Mouse (Mus musculus): Measurements from ENCODE around the gene Chrm1. TPM values are rescaled to one million over a fixed set of nuclear protein-coding genes. Genes with fewer than 3 reads are reported as not detected.

Gene Chrm1
- polyA plus RNA-seq, 1 experiment from 2014 or later, result 0.10 TPM

- Histone ChIP-seq H3K9me3 (replicated peaks) (no peaks in the 10 kb centered on the region), H3K36me3 (no peaks in the 10 kb centered on the region), H3K27ac (no peak overlapping the region), H3K4me3 (no peak overlapping the region), H3K27me3 (ENCODE audit: low read depth, poor library complexity, severe bottlenecking) (no peaks in the 10 kb centered on the region), H3K4me1 (no peaks in the 10 kb centered on the region)
- DNase-seq (ENCODE audit: low spot score), result no peak
- WGBS, result 81% methylated on average over 9 of the region's 9 CpGs
Observed at GRCm38 (mm10) chr19:8699652-8700051, 36.1 kb downstream of the Chrm1 start.

- Histone ChIP-seq H3K27ac (no peak overlapping the region), H3K36me3 (peaks cover 15% of the 10 kb centered on the region), H3K4me3 (no peak overlapping the region), H3K27me3 (ENCODE audit: low read depth, poor library complexity, severe bottlenecking) (no peaks in the 10 kb centered on the region), H3K4me1 (no peaks in the 10 kb centered on the region), H3K9me3 (replicated peaks) (no peaks in the 10 kb centered on the region)
- 84% methylated on average over 3 of the region's 3 CpGs for WGBS
- no peak for DNase-seq (ENCODE audit: low spot score)
Observed at GRCm38 (mm10) chr19:8702458-8702857, 38.9 kb downstream of the Chrm1 start.

- H3K27ac ChIP-seq, result no peak overlapping the region
- H3K4me3 ChIP-seq, result no peak overlapping the region
- no peaks in the 10 kb centered on the region for H3K27me3 ChIP-seq (ENCODE audit: low read depth, poor library complexity, severe bottlenecking)
- 60% methylated on average over 4 of the region's 4 CpGs for WGBS
- no peaks in the 10 kb centered on the region for H3K4me1 ChIP-seq
- no peak for DNase-seq (ENCODE audit: low spot score)
- H3K36me3 ChIP-seq, result peaks cover 26% of the 10 kb centered on the region
- H3K9me3 ChIP-seq (replicated peaks), result no peaks in the 10 kb centered on the region
Observed at GRCm38 (mm10) chr19:8703571-8703970, 40.0 kb downstream of the Chrm1 start.

- Histone ChIP-seq H3K4me3 (no peak overlapping the region), H3K27ac (0 out of 2 replicates have a peak overlapping the region, but pooled peaks have one; percentile 25), H3K4me1 (no peaks in the 10 kb centered on the region), H3K9me3 (replicated peaks) (no peaks in the 10 kb centered on the region), H3K27me3 (ENCODE audit: low read depth, poor library complexity, severe bottlenecking) (no peaks in the 10 kb centered on the region), H3K36me3 (peaks cover 42% of the 10 kb centered on the region)
- WGBS, result 83% methylated on average over 6 of the region's 6 CpGs
- no peak for DNase-seq (ENCODE audit: low spot score)
Observed at GRCm38 (mm10) chr19:8705026-8705708, 41.6 kb downstream of the Chrm1 start.

- peaks cover 52% of the 10 kb centered on the region for H3K36me3 ChIP-seq
Observed at GRCm38 (mm10) chr19:8706132-8706667, 42.6 kb downstream of the Chrm1 start.

GRCm38 (mm10) chr19:8706930-8707329, 43.3 kb downstream of the Chrm1 start:
- DNase-seq (ENCODE audit: low spot score), result no peak
- Histone ChIP-seq H3K36me3 (peaks cover 60% of the 10 kb centered on the region), H3K4me3 (no peak overlapping the region), H3K9me3 (replicated peaks) (no peaks in the 10 kb centered on the region), H3K4me1 (peaks cover 7% of the 10 kb centered on the region), H3K27ac (no peak overlapping the region), H3K27me3 (ENCODE audit: low read depth, poor library complexity, severe bottlenecking) (no peaks in the 10 kb centered on the region)
- WGBS, result 96% methylated on average over 7 of the region's 7 CpGs

More at GRCm38 (mm10) chr19:8706132-8706667, 42.6 kb downstream of the Chrm1 start:
- Histone ChIP-seq H3K4me3 (no peak overlapping the region), H3K9me3 (replicated peaks) (no peaks in the 10 kb centered on the region), H3K4me1 (no peaks in the 10 kb centered on the region), H3K27ac (no peak overlapping the region), H3K27me3 (ENCODE audit: low read depth, poor library complexity, severe bottlenecking) (no peaks in the 10 kb centered on the region)
- no peak for DNase-seq (ENCODE audit: low spot score)
- 84% methylated on average over 7 of the region's 7 CpGs for WGBS

- Histone ChIP-seq H3K27ac (no peak overlapping the region), H3K4me1 (peaks cover 17% of the 10 kb centered on the region), H3K36me3 (peaks cover 65% of the 10 kb centered on the region), H3K4me3 (no peak overlapping the region), H3K27me3 (ENCODE audit: low read depth, poor library complexity, severe bottlenecking) (no peaks in the 10 kb centered on the region), H3K9me3 (replicated peaks) (no peaks in the 10 kb centered on the region)
- DNase-seq (ENCODE audit: low spot score), result no peak
- 94% methylated on average over 8 of the region's 8 CpGs for WGBS
Observed at GRCm38 (mm10) chr19:8708954-8709353, 45.4 kb downstream of the Chrm1 start.

GRCm38 (mm10) chr19:8710057-8710456, 46.5 kb downstream of the Chrm1 start:
- WGBS, result 96% methylated on average over 2 of the region's 2 CpGs

GRCm38 (mm10) chr19:8711506-8711905, 47.9 kb downstream of the Chrm1 start:
- Histone ChIP-seq H3K4me1 (peaks cover 21% of the 10 kb centered on the region), H3K27ac (peak overlapping the region; percentile 93; the same call in 1 of the 2 replicates), H3K36me3 (peaks cover 58% of the 10 kb centered on the region), H3K9me3 (replicated peaks) (no peaks in the 10 kb centered on the region), H3K4me3 (peak overlapping the region; percentile 82), H3K27me3 (ENCODE audit: low read depth, poor library complexity, severe bottlenecking) (no peaks in the 10 kb centered on the region)
- DNase-seq (ENCODE audit: low spot score), result no peak
- 89% methylated on average over 4 of the region's 4 CpGs for WGBS

More at GRCm38 (mm10) chr19:8710057-8710456, 46.5 kb downstream of the Chrm1 start:
- Histone ChIP-seq H3K36me3 (peaks cover 65% of the 10 kb centered on the region), H3K4me3 (no peak overlapping the region), H3K9me3 (replicated peaks) (no peaks in the 10 kb centered on the region), H3K27me3 (ENCODE audit: low read depth, poor library complexity, severe bottlenecking) (no peaks in the 10 kb centered on the region), H3K4me1 (peaks cover 21% of the 10 kb centered on the region), H3K27ac (no peak overlapping the region)
- no peak for DNase-seq (ENCODE audit: low spot score)

- Histone ChIP-seq H3K9me3 (replicated peaks) (no peaks in the 10 kb centered on the region), H3K4me1 (peaks cover 21% of the 10 kb centered on the region), H3K4me3 (peak overlapping the region; percentile 82), H3K36me3 (peaks cover 52% of the 10 kb centered on the region), H3K27ac (peak overlapping the region; percentile 93), H3K27me3 (ENCODE audit: low read depth, poor library complexity, severe bottlenecking) (no peaks in the 10 kb centered on the region)
- 66% methylated on average over 10 of the region's 10 CpGs for WGBS
- DNase-seq (ENCODE audit: low spot score), result no peak
Observed at GRCm38 (mm10) chr19:8711949-8712869, 48.6 kb downstream of the Chrm1 start.

- peaks cover 21% of the 10 kb centered on the region for H3K4me1 ChIP-seq
- no peaks in the 10 kb centered on the region for H3K9me3 ChIP-seq (replicated peaks)
- peak overlapping the region; percentile 93 for H3K27ac ChIP-seq
- under 1% methylated on average over 13 of the region's 13 CpGs for WGBS
- H3K36me3 ChIP-seq, result peaks cover 45% of the 10 kb centered on the region
- H3K4me3 ChIP-seq, result peak overlapping the region; percentile 82
- no peaks in the 10 kb centered on the region for H3K27me3 ChIP-seq (ENCODE audit: low read depth, poor library complexity, severe bottlenecking)
- DNase-seq (ENCODE audit: low spot score), result peak; percentile 88
Observed at GRCm38 (mm10) chr19:8712870-8713305, 49.3 kb downstream of the Chrm1 start.

- peak; percentile 91 for DNase-seq (ENCODE audit: low spot score)
- H3K36me3 ChIP-seq, result peaks cover 40% of the 10 kb centered on the region
- peak overlapping the region; percentile 82 for H3K4me3 ChIP-seq
- peak overlapping the region; percentile 93 for H3K27ac ChIP-seq
- H3K27me3 ChIP-seq (ENCODE audit: low read depth, poor library complexity, severe bottlenecking), result no peaks in the 10 kb centered on the region
- H3K9me3 ChIP-seq (replicated peaks), result no peaks in the 10 kb centered on the region
- peaks cover 21% of the 10 kb centered on the region for H3K4me1 ChIP-seq
- under 1% methylated on average over 51 of the region's 51 CpGs for WGBS
Observed at GRCm38 (mm10) chr19:8713306-8713996, 49.9 kb downstream of the Chrm1 start.
